Mouse (Mus musculus) heart, embryonic 13.5 days (tissue): ENCODE data around the gene Celf5. TPM values are rescaled to one million over a fixed set of nuclear protein-coding genes. Genes with fewer than 3 reads are reported as not detected.

Experiments used
- ATAC-seq: fragments of 200-750 bp; cut with Nextera tagmentation; 2 replicates; pipeline ENCODE4 v1.8.0; 2017; ENCODE audit warnings: moderate TSS enrichment; ENCODE audit not compliant: insufficient number of reproducible peaks, low FRiP score, low TSS enrichment; ENCODE audit errors: extremely low read depth
- H3K27ac ChIP-seq: fragments of 300-500 bp; sonication (generic); replicated peaks from 2 replicates; pipeline ENCODE4 v1.5.1; 2015; ENCODE audit warnings: moderate library complexity, mild to moderate bottlenecking, inconsistent platforms
- H3K27me3 ChIP-seq: fragments of 300-500 bp; sonication (generic); replicated peaks from 2 replicates; pipeline ENCODE4 v1.6.1; 2015; ENCODE audit warnings: mild to moderate bottlenecking, inconsistent platforms
- H3K36me3 ChIP-seq: fragments of 300-500 bp; sonication (generic); 2 replicates; pipeline ENCODE4 v1.6.1; 2015; ENCODE audit warnings: mild to moderate bottlenecking, inconsistent platforms
- H3K4me1 ChIP-seq: fragments of 300-500 bp; sonication (generic); 2 replicates; pipeline ENCODE4 v1.6.1; 2015; ENCODE audit warnings: inconsistent platforms
- H3K4me2 ChIP-seq: fragments of 300-500 bp; sonication (generic); 2 replicates; pipeline ENCODE4 v1.6.1; 2015; ENCODE audit warnings: inconsistent platforms, mild to moderate bottlenecking, moderate library complexity
- H3K4me3 ChIP-seq: fragments of 300-500 bp; sonication (generic); 2 replicates; pipeline ENCODE4 v1.5.1; 2015; ENCODE audit warnings: moderate library complexity, mild to moderate bottlenecking, inconsistent platforms
- H3K9ac ChIP-seq: fragments of 300-500 bp; sonication (generic); 2 replicates; pipeline ENCODE4 v1.6.1; 2015; ENCODE audit warnings: inconsistent platforms, mild to moderate bottlenecking, moderate library complexity
- H3K9me3 ChIP-seq: fragments of 300-500 bp; sonication (generic); 2 replicates; pipeline ENCODE4 v1.6.1; 2016; ENCODE audit warnings: inconsistent platforms
- WGBS: fragments of 180-500 bp; shearing (Covaris S2); methylation state at CpG from one replicate; pipeline ENCODE4 v1.1.7; 2015; ENCODE audit warnings: mixed read lengths; 5-methylcytosine and 5-hydroxymethylcytosine counted together
- polyA plus RNA-seq: library from polyadenylated mRNA; unstranded; fragments of >200 nt; fragmentation: Nextera tagmentation; extraction: Ambion mirVana; gene quantifications from 2 replicates; pipeline ENCODE4 v1.2.1, GENCODE M21; 2015

Gene Celf5
- polyA plus RNA-seq, 1 experiment from 2014 or later = 0.16 TPM

- Histone ChIP-seq H3K4me2 (no peak overlapping the region), H3K27me3 (peaks cover 8% of the 10 kb centered on the region; the same call in 1 of the 2 replicates), H3K27ac (no peak overlapping the region), H3K4me3 (no peak overlapping the region), H3K9me3 (no peaks in the 10 kb centered on the region), H3K9ac (0 out of 2 replicates have a peak overlapping the region, but pooled peaks have one; percentile 7), H3K4me1 (peaks cover 62% of the 10 kb centered on the region), H3K36me3 (peaks cover 23% of the 10 kb centered on the region)
- 73% methylated on average over 3 of the region's 3 CpGs for WGBS
- ATAC-seq = no peak
Measured at GRCm38 (mm10) chr10:81422661-81423217, 59.8 kb downstream of the Celf5 start.

GRCm38 (mm10) chr10:81422191-81422590, 60.3 kb downstream of the Celf5 start:
- H3K4me1 ChIP-seq = peaks cover 62% of the 10 kb centered on the region
- peaks cover 8% of the 10 kb centered on the region; the same call in 1 of the 2 replicates for H3K27me3 ChIP-seq
- H3K9ac ChIP-seq = 0 out of 2 replicates have a peak overlapping the region, but pooled peaks have one; percentile 7
- H3K9me3 ChIP-seq = no peaks in the 10 kb centered on the region
- WGBS = 72% methylated on average over 6 of the region's 6 CpGs
- ATAC-seq = no peak
- no peak overlapping the region for H3K4me2 ChIP-seq
- peaks cover 23% of the 10 kb centered on the region for H3K36me3 ChIP-seq
- H3K4me3 ChIP-seq = no peak overlapping the region
- H3K27ac ChIP-seq = no peak overlapping the region

- H3K4me3 ChIP-seq = no peak overlapping the region
- H3K27ac ChIP-seq = no peak overlapping the region
- ATAC-seq = no peak
- peaks cover 8% of the 10 kb centered on the region; the same call in 1 of the 2 replicates for H3K27me3 ChIP-seq
- H3K9ac ChIP-seq = no peak overlapping the region
- peaks cover 66% of the 10 kb centered on the region for H3K4me1 ChIP-seq
- H3K4me2 ChIP-seq = no peak overlapping the region
- H3K36me3 ChIP-seq = peaks cover 23% of the 10 kb centered on the region
- H3K9me3 ChIP-seq = no peaks in the 10 kb centered on the region
- 76% methylated on average over 5 of the region's 5 CpGs for WGBS
Measured at GRCm38 (mm10) chr10:81421797-81422100, 60.8 kb downstream of the Celf5 start.

DNA sequence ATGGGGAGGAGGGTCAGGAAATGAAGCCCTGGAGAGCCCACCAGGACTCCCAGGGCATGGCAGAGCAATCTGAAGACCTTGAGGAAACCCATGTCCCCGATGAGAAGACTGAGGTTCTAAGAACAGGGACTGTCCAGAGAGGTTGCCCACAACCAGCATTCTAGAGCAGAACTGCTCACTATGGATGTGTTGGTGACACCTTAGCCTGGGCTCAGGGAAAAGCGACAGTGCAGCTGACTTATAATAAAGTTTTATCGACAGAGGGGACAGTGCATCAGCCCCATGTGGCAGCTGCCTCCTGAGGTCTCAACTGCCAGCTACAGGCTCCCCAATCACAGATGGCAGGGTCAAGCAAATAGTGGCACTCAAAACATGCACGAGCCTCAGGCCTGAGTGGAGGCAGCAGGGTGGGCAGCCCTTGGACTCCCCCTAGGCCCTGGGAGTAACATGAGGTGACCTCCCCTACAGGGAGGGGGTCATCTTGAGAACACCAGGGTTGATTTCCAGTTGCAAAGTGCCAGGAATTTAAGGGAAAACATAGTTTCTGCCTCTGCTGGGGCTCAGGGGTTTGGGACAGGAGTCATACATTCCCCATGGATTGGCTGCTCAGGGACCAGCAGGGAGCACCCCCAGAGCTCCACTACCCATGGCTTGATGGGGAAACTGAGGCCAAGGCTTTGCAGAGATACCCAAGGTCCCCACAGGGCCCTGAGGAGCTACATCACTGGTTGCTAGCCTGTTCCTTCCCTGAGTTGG, 61.3 kb downstream of the Celf5 start:
- no peak for ATAC-seq
- Histone ChIP-seq H3K4me3 (no peak overlapping the region), H3K4me2 (no peak overlapping the region), H3K9me3 (no peaks in the 10 kb centered on the region), H3K27ac (no peak overlapping the region), H3K27me3 (peaks cover 8% of the 10 kb centered on the region; the same call in 1 of the 2 replicates), H3K4me1 (peaks cover 68% of the 10 kb centered on the region), H3K9ac (no peak overlapping the region), H3K36me3 (peaks cover 23% of the 10 kb centered on the region)
- 67% methylated on average over 4 of the region's 4 CpGs for WGBS

- H3K27ac ChIP-seq = no peak overlapping the region
- H3K4me1 ChIP-seq = peaks cover 70% of the 10 kb centered on the region
- peaks cover 31% of the 10 kb centered on the region for H3K36me3 ChIP-seq
Measured at GRCm38 (mm10) chr10:81420191-81420767, 62.2 kb downstream of the Celf5 start.

GRCm38 (mm10) chr10:81419111-81419928, 63.2 kb downstream of the Celf5 start:
- H3K4me1 ChIP-seq = peaks cover 70% of the 10 kb centered on the region
- peaks cover 32% of the 10 kb centered on the region for H3K36me3 ChIP-seq
- H3K4me3 ChIP-seq = no peak overlapping the region
- H3K4me2 ChIP-seq = no peak overlapping the region
- ATAC-seq = no peak
- H3K27ac ChIP-seq = no peak overlapping the region
- H3K9ac ChIP-seq = peak overlapping the region; percentile 63; the same call in 1 of the 2 replicates
- no peaks in the 10 kb centered on the region for H3K9me3 ChIP-seq
- no peaks in the 10 kb centered on the region for H3K27me3 ChIP-seq
- WGBS = 89% methylated on average over 10 of the region's 10 CpGs

More at GRCm38 (mm10) chr10:81420191-81420767, 62.2 kb downstream of the Celf5 start:
- Histone ChIP-seq H3K9ac (no peak overlapping the region), H3K27me3 (peaks cover 2% of the 10 kb centered on the region; the same call in 1 of the 2 replicates), H3K4me3 (no peak overlapping the region), H3K9me3 (no peaks in the 10 kb centered on the region), H3K4me2 (no peak overlapping the region)
- ATAC-seq = no peak
- 82% methylated on average over 40 of the region's 40 CpGs for WGBS

DNA sequence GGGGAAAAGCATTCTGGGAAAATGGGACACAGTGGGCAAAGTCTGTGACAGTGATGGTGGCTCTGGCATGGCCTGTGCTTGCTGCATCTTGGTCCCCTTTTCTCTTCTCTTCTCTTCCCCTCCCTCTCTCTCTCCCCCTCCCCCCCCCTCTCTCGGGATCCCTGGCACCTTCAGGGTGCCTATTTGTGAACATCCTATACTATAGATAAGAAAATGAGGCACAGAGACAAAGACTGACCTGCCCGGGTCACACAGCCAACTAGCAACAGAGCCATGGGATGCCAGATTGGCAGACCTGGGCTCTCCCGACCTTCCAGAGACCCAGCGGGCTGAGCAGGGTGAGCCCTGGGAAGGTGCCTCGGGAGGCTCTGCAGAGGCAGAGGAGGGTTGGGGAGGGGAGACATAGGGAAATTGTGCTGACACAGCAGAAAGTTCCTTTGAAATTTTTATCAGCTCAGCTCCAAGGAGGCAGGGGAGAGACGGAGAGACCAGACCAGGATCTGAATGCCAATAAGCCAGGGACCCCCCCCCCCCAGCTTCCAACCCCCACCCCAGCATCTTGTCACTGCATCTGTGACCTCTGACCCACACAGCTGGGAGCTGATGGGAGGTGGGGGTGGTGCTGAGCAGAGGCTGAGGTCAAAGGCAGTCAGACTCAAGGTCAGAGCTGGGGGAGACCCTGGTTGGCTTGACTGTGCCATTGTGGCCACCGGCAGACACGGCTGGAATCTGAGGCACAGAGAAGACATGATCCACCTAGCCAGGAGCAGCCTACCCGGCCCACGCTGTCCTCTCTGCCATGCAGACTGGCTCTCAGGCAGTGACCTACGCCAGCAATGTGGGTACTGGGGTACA, 64.1 kb downstream of the Celf5 start:
- H3K4me3 ChIP-seq = no peak overlapping the region
- WGBS = 47% methylated on average over 11 of the region's 11 CpGs
- H3K4me1 ChIP-seq = peaks cover 70% of the 10 kb centered on the region
- H3K9ac ChIP-seq = peak overlapping the region; percentile 63
- H3K9me3 ChIP-seq = no peaks in the 10 kb centered on the region
- no peak overlapping the region for H3K27ac ChIP-seq
- H3K4me2 ChIP-seq = no peak overlapping the region
- H3K36me3 ChIP-seq = peaks cover 32% of the 10 kb centered on the region
- no peaks in the 10 kb centered on the region for H3K27me3 ChIP-seq
- no peak for ATAC-seq

DNA sequence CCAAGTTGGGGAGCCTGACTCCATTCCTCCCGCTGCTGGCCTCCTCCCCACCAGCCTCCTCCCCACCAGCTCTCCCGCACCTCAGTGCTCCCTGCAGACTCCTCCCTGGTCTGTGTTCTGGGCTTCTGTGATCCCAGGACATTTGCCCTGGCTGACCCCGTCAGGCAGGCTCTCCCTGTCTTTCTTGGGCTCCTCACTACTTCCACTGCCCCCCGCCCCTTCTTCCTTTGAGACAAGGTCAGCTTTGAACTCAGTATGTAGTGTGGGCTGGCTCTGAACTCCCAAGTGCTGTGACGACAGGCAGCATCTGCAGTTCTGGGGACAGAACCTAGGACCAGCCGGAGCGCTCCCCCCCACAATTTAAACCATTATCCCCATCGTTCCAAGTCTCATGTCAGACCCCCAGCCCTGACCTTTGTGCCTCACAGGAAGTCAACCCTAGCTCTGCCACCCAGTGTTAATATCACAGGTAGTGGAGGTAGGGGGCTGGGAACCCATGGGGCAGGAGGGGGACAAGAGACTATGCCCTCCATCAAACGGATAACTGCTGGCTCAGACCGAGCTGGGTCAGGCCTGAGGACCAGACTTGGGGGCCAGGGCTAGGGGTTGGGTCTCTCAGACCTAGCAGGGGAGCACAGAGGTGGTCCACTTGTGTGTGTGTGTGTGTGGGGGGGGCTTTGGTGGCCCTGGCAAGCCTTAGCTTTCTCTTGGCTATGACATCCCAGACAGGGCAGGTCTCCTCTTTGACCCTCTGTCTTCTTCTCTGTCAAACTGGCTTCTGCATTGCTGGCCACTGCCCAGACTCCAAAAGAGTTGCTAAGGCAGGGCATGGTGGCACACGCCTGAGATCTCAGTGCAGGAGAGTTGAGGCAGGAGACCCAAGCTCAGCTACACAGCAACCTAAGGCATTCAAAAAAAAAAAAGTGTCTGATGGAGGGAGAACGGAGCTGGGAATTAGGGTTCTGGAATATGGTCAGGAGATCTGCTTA, 65.0 kb downstream of the Celf5 start:
- peak overlapping the region; percentile 82 for H3K9ac ChIP-seq
- 49% methylated on average over 12 of the region's 12 CpGs for WGBS
- no peaks in the 10 kb centered on the region for H3K9me3 ChIP-seq
- H3K27me3 ChIP-seq = no peaks in the 10 kb centered on the region
- peak overlapping the region; percentile 75 for H3K4me2 ChIP-seq
- H3K4me3 ChIP-seq = peak overlapping the region; percentile 45
- no peak for ATAC-seq
- peaks cover 41% of the 10 kb centered on the region for H3K36me3 ChIP-seq
- H3K4me1 ChIP-seq = peaks cover 79% of the 10 kb centered on the region
- peak overlapping the region; percentile 61 for H3K27ac ChIP-seq

DNA sequence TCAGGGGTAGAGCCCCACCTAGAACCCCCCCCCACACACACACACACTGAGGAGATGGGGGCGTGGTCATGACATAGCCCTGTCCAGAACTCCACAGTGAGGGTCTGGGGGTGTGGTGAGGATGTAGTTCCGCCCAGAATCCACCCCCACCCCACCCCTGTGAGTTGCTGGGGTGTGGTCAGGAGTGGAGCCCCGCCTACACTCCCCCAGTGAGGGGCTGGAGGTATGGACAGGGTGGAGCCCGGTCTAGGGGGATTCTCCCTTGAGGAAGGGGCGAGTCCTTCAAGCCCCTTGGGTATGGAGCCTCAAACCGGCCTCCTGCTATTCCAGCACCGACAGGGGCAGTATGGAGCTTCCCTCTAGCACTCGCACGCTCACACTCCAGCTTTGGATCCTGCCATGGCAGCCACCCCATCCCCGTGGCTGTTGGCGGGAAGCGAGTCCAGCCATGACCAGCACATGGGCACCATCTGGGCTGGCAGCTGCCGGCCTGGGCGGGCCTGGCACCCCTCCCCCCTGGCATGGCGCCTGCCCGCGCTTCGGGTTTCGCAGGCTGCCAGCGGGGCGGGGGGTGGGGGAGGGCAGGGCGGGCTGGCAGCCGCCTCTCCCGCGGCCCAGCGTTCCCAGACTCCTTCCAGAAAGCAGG, 65.8 kb downstream of the Celf5 start:
- Histone ChIP-seq H3K4me2 (peak overlapping the region; percentile 75), H3K4me1 (peaks cover 80% of the 10 kb centered on the region), H3K9ac (peak overlapping the region; percentile 82), H3K27ac (peak overlapping the region; percentile 61), H3K36me3 (peaks cover 42% of the 10 kb centered on the region), H3K27me3 (no peaks in the 10 kb centered on the region), H3K4me3 (peak overlapping the region; percentile 45), H3K9me3 (no peaks in the 10 kb centered on the region)
- ATAC-seq = peak; percentile 17
- 2% methylated on average over 26 of the region's 26 CpGs for WGBS
